Mouse (Mus musculus): ENCODE measurements around the gene 2410015M20Rik.
A peak's percentile ranks its signal among the peaks of the same experiment; 100 is the strongest.

The 2410015M20Rik gene

GRCm38 (mm10) chr17:56572154-56572553, 37.4 kb downstream of the 2410015M20Rik start:
- DNase-seq (ENCODE audit: low read depth): no peak

- DNase-seq (ENCODE audit: low read depth): no peak
Observed at GRCm38 (mm10) chr17:56570287-56570686, 39.3 kb downstream of the 2410015M20Rik start.

GRCm38 (mm10) chr17:56567370-56567769, 42.2 kb downstream of the 2410015M20Rik start:
- no peak for DNase-seq (ENCODE audit: low read depth)

GRCm38 (mm10) chr17:56566918-56567317, 42.7 kb downstream of the 2410015M20Rik start:
- no peak for DNase-seq (ENCODE audit: low read depth)

GRCm38 (mm10) chr17:56566293-56566692, 43.3 kb downstream of the 2410015M20Rik start:
- no peak for DNase-seq (ENCODE audit: low read depth)

- no peak for DNase-seq (ENCODE audit: low read depth)
Observed at GRCm38 (mm10) chr17:56561866-56562265, 47.7 kb downstream of the 2410015M20Rik start.

- DNase-seq (ENCODE audit: low read depth): no peak
Observed at GRCm38 (mm10) chr17:56560131-56560530, 49.4 kb downstream of the 2410015M20Rik start.

- no peak for DNase-seq (ENCODE audit: low read depth)
Observed at GRCm38 (mm10) chr17:56559386-56559785, 50.2 kb downstream of the 2410015M20Rik start.

- peak; percentile 81 for DNase-seq (ENCODE audit: low read depth)
Observed at GRCm38 (mm10) chr17:56558448-56558847, 51.1 kb downstream of the 2410015M20Rik start.
